Mouse (Mus musculus) lung, adult 18-20 months (tissue): ENCODE results near the gene Stap2.
A peak's percentile ranks its signal among the peaks of the same experiment; 100 is the strongest.

Experiments used
- DNase-seq, 2 experiments: peaks; one replicate each; pipeline ENCODE4 v3.0.0; 2022; ENCODE audit warnings: mixed read lengths in 2 of 2

Gene Stap2

GRCm38 (mm10) chr17:55957726-55958583, 47.4 kb downstream of the Stap2 start:
- no peak for DNase-seq

GRCm38 (mm10) chr17:55957168-55957567, 48.2 kb downstream of the Stap2 start:
- DNase-seq = peak; percentile 61 to 73

- no peak for DNase-seq
These were observed 48.8 kb downstream of the Stap2 start for GRCm38 (mm10) chr17:55956591-55956990.

GRCm38 (mm10) chr17:55956129-55956528, 49.3 kb downstream of the Stap2 start:
- DNase-seq = peak; percentile 83 to 90

- DNase-seq = no peak
These were observed 51.2 kb downstream of the Stap2 start for GRCm38 (mm10) chr17:55954229-55954628.

GRCm38 (mm10) chr17:55953751-55954150, 51.6 kb downstream of the Stap2 start:
- no peak for DNase-seq

GRCm38 (mm10) chr17:55952447-55953027, 52.8 kb downstream of the Stap2 start, which contains the start of gene Ebi3:
Gene Ebi3 (plus strand): TSS chr17:55952640.
- DNase-seq = no peak

- DNase-seq = no peak
These were observed 53.3 kb downstream of the Stap2 start for GRCm38 (mm10) chr17:55952041-55952440.

- no peak for DNase-seq
These were observed 54.8 kb downstream of the Stap2 start for GRCm38 (mm10) chr17:55950601-55951000.

GRCm38 (mm10) chr17:55949400-55949799, 56.0 kb downstream of the Stap2 start, which contains the start of gene Zfp119b:
Gene Zfp119b (minus strand): TSS chr17:55949500.
- DNase-seq = no peak

- no peak for DNase-seq
These were observed 56.7 kb downstream of the Stap2 start for GRCm38 (mm10) chr17:55948647-55949046.
